Mouse (Mus musculus) kidney, adult 11 months (tissue): ENCODE data around the gene Rps21.

Experiments
- DNase-seq: peaks from one replicate; pipeline ENCODE4 v3.0.0; 2022

The Rps21 gene

GRCm38 (mm10) chr2:180257001-180257521, at the start of gene Rps21:
Rps21 (plus strand) TSS chr2:180257377.
- DNase-seq = peak; percentile 99

- DNase-seq = peak; percentile 73
These were observed 49.3 kb upstream of the Rps21 start for GRCm38 (mm10) chr2:180207840-180208239.

- no peak for DNase-seq
These were observed 48.2 kb upstream of the Rps21 start for GRCm38 (mm10) chr2:180208976-180209375.

GRCm38 (mm10) chr2:180212255-180212654, 44.9 kb upstream of the Rps21 start:
- DNase-seq = no peak

- DNase-seq = peak; percentile 84
These were observed 42.7 kb upstream of the Rps21 start for GRCm38 (mm10) chr2:180214352-180214978.

- DNase-seq = peak; percentile 73
These were observed 42.1 kb upstream of the Rps21 start for GRCm38 (mm10) chr2:180215011-180215461.

GRCm38 (mm10) chr2:180215951-180216350, 41.2 kb upstream of the Rps21 start:
- DNase-seq = peak; percentile 72

- DNase-seq = no peak
These were observed 40.3 kb upstream of the Rps21 start for GRCm38 (mm10) chr2:180216921-180217320.

GRCm38 (mm10) chr2:180217587-180217986, 39.6 kb upstream of the Rps21 start:
- peak; percentile 98 for DNase-seq

- no peak for DNase-seq
These were observed 38.9 kb upstream of the Rps21 start for GRCm38 (mm10) chr2:180218241-180218640.

GRCm38 (mm10) chr2:180218677-180219076, 38.5 kb upstream of the Rps21 start:
- DNase-seq = peak; percentile 72

GRCm38 (mm10) chr2:180219145-180219943, 37.8 kb upstream of the Rps21 start:
- no peak for DNase-seq

- DNase-seq = peak; percentile 67
These were observed 37.0 kb upstream of the Rps21 start for GRCm38 (mm10) chr2:180220165-180220564.

GRCm38 (mm10) chr2:180221051-180221450, 36.1 kb upstream of the Rps21 start:
- DNase-seq = peak; percentile 52

GRCm38 (mm10) chr2:180222250-180222649, 34.9 kb upstream of the Rps21 start:
- peak; percentile 55 for DNase-seq

GRCm38 (mm10) chr2:180224647-180225043, 32.5 kb upstream of the Rps21 start:
- no peak for DNase-seq

- peak; percentile 67 for DNase-seq
These were observed 32.0 kb upstream of the Rps21 start for GRCm38 (mm10) chr2:180225044-180225761.

GRCm38 (mm10) chr2:180225762-180226378, 31.3 kb upstream of the Rps21 start, which contains the start of gene Lama5:
Lama5 (minus strand) TSS chr2:180225859.
- peak; percentile 82 for DNase-seq

- peak; percentile 85 for DNase-seq
These were observed 29.7 kb upstream of the Rps21 start for GRCm38 (mm10) chr2:180227262-180228059.

GRCm38 (mm10) chr2:180228060-180228458, 29.1 kb upstream of the Rps21 start:
- DNase-seq = no peak

GRCm38 (mm10) chr2:180228592-180228991, 28.6 kb upstream of the Rps21 start:
- DNase-seq = peak; percentile 69

- no peak for DNase-seq
These were observed 28.0 kb upstream of the Rps21 start for GRCm38 (mm10) chr2:180229129-180229528.
